Mouse (Mus musculus): ENCODE measurements around the gene Hhat. TPM values are rescaled to one million over a fixed set of nuclear protein-coding genes. Genes with fewer than 3 reads are reported as not detected.

The Hhat gene
- total and polyA plus RNA-seq, 3 experiments: 0.39 to 1.0 TPM; not detected in 1

GRCm38 (mm10) chr1:192770130-192770494, 911 bp downstream of the Hhat start:
- Histone ChIP-seq H3K4me1 (ENCODE audit: control insufficient read depth in 1 of 2, insufficient read depth in 2 of 2, low read length in 2 of 2) (peaks cover 3 to 20% of the 10 kb centered on the region in 2 experiments; a peak in 3 of 4 replicates), H3K4me3 (ENCODE audit: control insufficient read depth in 1 of 2, insufficient read depth in 1 of 2, low read depth in 2 of 2, low read length in 2 of 2) (peak overlapping the region; percentile 71 to 81), H3K9me3 (replicated peaks; ENCODE audit: insufficient read depth, low read length) (no peaks in the 10 kb centered on the region), H3K79me2 (ENCODE audit: control insufficient read depth, insufficient read depth, low read length, poor library complexity) (no peaks in the 10 kb centered on the region), H3K36me3 (ENCODE audit: control insufficient read depth in 1 of 2, insufficient read depth in 2 of 2, low read length in 2 of 2) (peaks cover 0 to 8% of the 10 kb centered on the region in 2 experiments; a peak in 2 of 4 replicates), H3K27ac (ENCODE audit: control insufficient read depth, low read depth, low read length) (no peak overlapping the region), H3K27me3 (ENCODE audit: control insufficient read depth in 1 of 2, insufficient read depth in 2 of 2, low read length in 2 of 2) (no peaks in the 10 kb centered on the region), H3K9ac (ENCODE audit: control insufficient read depth, low read depth, low read length, poor library complexity, severe bottlenecking) (peak overlapping the region; percentile 84)
- peak; percentile 43 for DNase-seq (ENCODE audit: low read depth, low spot score)
- peak; percentile 26; the same call in 1 of the 2 replicates for TF ChIP-seq TBP (IDR thresholded peaks at IDR 0.05; ENCODE audit: low read depth, low read length)
- TF ChIP-seq ZMIZ1 (IDR thresholded peaks at IDR 0.05; ENCODE audit: low read depth, low read length): no peak
- no peak for TF ChIP-seq POLR2AphosphoS2 (IDR thresholded peaks at IDR 0.05; ENCODE audit: low read length)

- no peaks in the 10 kb centered on the region for H3K27me3 ChIP-seq (ENCODE audit: control insufficient read depth in 1 of 2, insufficient read depth in 2 of 2, low read length in 2 of 2)
- no peak for TF ChIP-seq BHLHE40 (IDR thresholded peaks at IDR 0.05; ENCODE audit: borderline replicate concordance, low read depth, low read length)
- TF ChIP-seq POLR2AphosphoS2 (IDR thresholded peaks at IDR 0.05; ENCODE audit: low read length): no peak
- no peak for TF ChIP-seq MYC (IDR thresholded peaks at IDR 0.05; ENCODE audit: low read depth, low read length)
- TF ChIP-seq NELFE (IDR thresholded peaks at IDR 0.05; ENCODE audit: low read depth, low read length): no peak
- TF ChIP-seq CHD2 (IDR thresholded peaks at IDR 0.05; ENCODE audit: low read length): no peak
- TF ChIP-seq TCF12 (IDR thresholded peaks at IDR 0.05; ENCODE audit: low read depth, low read length): no peak
- no peak for TF ChIP-seq POLR2AphosphoS5 (IDR thresholded peaks at IDR 0.05; ENCODE audit: borderline replicate concordance, low read depth, low read length)
- TF ChIP-seq POLR2A (IDR thresholded peaks at IDR 0.05; ENCODE audit: control insufficient read depth in 1 of 2, insufficient read depth in 1 of 2, low read depth in 1 of 2, low read length in 2 of 2, poor library complexity in 1 of 2): no peak
- TF ChIP-seq SMC3 (IDR thresholded peaks at IDR 0.05; ENCODE audit: low read depth, low read length): peak; percentile 18; the same call in 1 of the 2 replicates
- no peak for TF ChIP-seq MAZ (IDR thresholded peaks at IDR 0.05; ENCODE audit: low read depth, low read length)
- TF ChIP-seq KAT2A (conservative IDR thresholded peaks at IDR 0.05; ENCODE audit: low read depth, low read length): no peak
- TF ChIP-seq USF2 (IDR thresholded peaks at IDR 0.05; ENCODE audit: borderline replicate concordance in 1 of 2, insufficient read depth in 1 of 2, low read depth in 1 of 2, low read length in 2 of 2): no peak
- peak; percentile 20 for TF ChIP-seq RAD21 (IDR thresholded peaks at IDR 0.05; ENCODE audit: low read depth, low read length)
- no peak for TF ChIP-seq EP300 (IDR thresholded peaks at IDR 0.05; ENCODE audit: low read depth in 1 of 2, low read length in 2 of 2)
- peak in 1 of 3 experiments; percentile 23; a peak in 2 of 6 replicates for TF ChIP-seq CTCF (IDR thresholded peaks at IDR 0.05 in 2 of 3, conservative IDR thresholded peaks at IDR 0.05 in 1 of 3; ENCODE audit: control insufficient read depth in 1 of 3, insufficient read depth in 1 of 3, low read depth in 2 of 3, low read length in 3 of 3, poor library complexity in 1 of 3, severe bottlenecking in 1 of 3)
- no peak for TF ChIP-seq RCOR1 (IDR thresholded peaks at IDR 0.05; ENCODE audit: low read depth, low read length)
- TF ChIP-seq NRF1 (IDR thresholded peaks at IDR 0.05; ENCODE audit: insufficient read depth, low read depth, low read length, poor library complexity, severe bottlenecking): no peak
- TF ChIP-seq TAL1 (IDR thresholded peaks at IDR 0.05; ENCODE audit: low read length): no peak
- no peak overlapping the region for H3K4me3 ChIP-seq (ENCODE audit: control insufficient read depth in 1 of 2, insufficient read depth in 1 of 2, low read depth in 2 of 2, low read length in 2 of 2)
- no peak overlapping the region for H3K27ac ChIP-seq (ENCODE audit: control insufficient read depth, low read depth, low read length)
- H3K4me1 ChIP-seq (ENCODE audit: control insufficient read depth in 1 of 2, insufficient read depth in 2 of 2, low read length in 2 of 2): peaks cover 0 to 6% of the 10 kb centered on the region in 2 experiments; a peak in 1 of 4 replicates
- no peak for DNase-seq (ENCODE audit: low read depth, low spot score)
- H3K9ac ChIP-seq (ENCODE audit: control insufficient read depth, low read depth, low read length, poor library complexity, severe bottlenecking): no peak overlapping the region
- no peaks in the 10 kb centered on the region for H3K9me3 ChIP-seq (replicated peaks; ENCODE audit: insufficient read depth, low read length)
- no peaks in the 10 kb centered on the region for H3K36me3 ChIP-seq (ENCODE audit: control insufficient read depth in 1 of 2, insufficient read depth in 2 of 2, low read length in 2 of 2)
- no peaks in the 10 kb centered on the region for H3K79me2 ChIP-seq (ENCODE audit: control insufficient read depth, insufficient read depth, low read length, poor library complexity)
Measured at GRCm38 (mm10) chr1:192765531-192765930, 5.5 kb downstream of the Hhat start.

Data from MEL (cell line).